Mouse (Mus musculus) kidney, adult 2 months (tissue): ENCODE measurements around the gene Cnpy4.

Experiments used
- CTCF ChIP-seq: fragments of 200-500 bp; conservative IDR thresholded peaks from 2 replicates; pipeline ENCODE4 v1.5.1; 2011; ENCODE audit warnings: low read depth, mild to moderate bottlenecking, control low read depth, low read length, moderate library complexity, mixed read lengths; ENCODE audit not compliant: insufficient read depth, insufficient read length
- POLR2A ChIP-seq: fragments of 200-500 bp; IDR thresholded peaks from one replicate; pipeline ENCODE4 v1.6.1; 2011; ENCODE audit warnings: low read depth, low read length, control low read depth

GRCm38 (mm10) chr5:138154390-138154789, 32.9 kb upstream of the Cnpy4 start:
- TF ChIP-seq POLR2A (no peak), CTCF (no peak)
